Mouse (Mus musculus): Measurements from ENCODE around the gene Amph. TPM values are rescaled to one million over a fixed set of nuclear protein-coding genes. Genes with fewer than 3 reads are reported as not detected.
A peak's percentile ranks its signal among the peaks of the same experiment; 100 is the strongest.
"Not testable (repeated sequence)": the region's sequence is repeated elsewhere in the genome, so short reads cannot be mapped to it uniquely, and the experiment has no call there.

Amph gene
- total RNA-seq, 2 experiments from 2014 or later: 246 to 247 TPM

GRCm38 (mm10) chr13:19021529-19021928, 73.5 kb downstream of the Amph start:
- intact Hi-C loops (cut with DNase I): no loop called here
- DNase-seq (ENCODE audit: extremely low spot score in 1 of 2, low spot score in 2 of 2): no peak

- no peak for DNase-seq (ENCODE audit: extremely low spot score in 1 of 2, low spot score in 2 of 2)
- intact Hi-C loops (cut with DNase I): no loop called here
Measured at GRCm38 (mm10) chr13:19022310-19022709, 74.3 kb downstream of the Amph start.

GRCm38 (mm10) chr13:19025091-19025688, 77.2 kb downstream of the Amph start:
- no peak for DNase-seq (ENCODE audit: extremely low spot score in 1 of 2, low spot score in 2 of 2)

GRCm38 (mm10) chr13:19025906-19026305, 77.9 kb downstream of the Amph start:
- intact Hi-C loops (cut with DNase I): no loop called here
- no peak for DNase-seq (ENCODE audit: extremely low spot score in 1 of 2, low spot score in 2 of 2)

More at GRCm38 (mm10) chr13:19025091-19025688, 77.2 kb downstream of the Amph start:
- intact Hi-C loops (cut with DNase I): no loop called here

- intact Hi-C loops (cut with DNase I): no loop called here
- DNase-seq (ENCODE audit: extremely low spot score in 1 of 2, low spot score in 2 of 2): no peak
Measured at GRCm38 (mm10) chr13:19026923-19027322, 78.9 kb downstream of the Amph start.

- intact Hi-C loops (cut with DNase I): no loop called here
- peak in 1 of 2 experiments; percentile 25 for DNase-seq (ENCODE audit: extremely low spot score in 1 of 2, low spot score in 2 of 2)
Measured at GRCm38 (mm10) chr13:19027766-19028350, 79.9 kb downstream of the Amph start.

- DNase-seq (ENCODE audit: extremely low spot score in 1 of 2, low spot score in 2 of 2): no peak
- intact Hi-C loops (cut with DNase I): no loop called here
Measured at GRCm38 (mm10) chr13:19031916-19032688, 84.1 kb downstream of the Amph start.

- DNase-seq (ENCODE audit: extremely low spot score in 1 of 2, low spot score in 2 of 2): no peak
- intact Hi-C loops (cut with DNase I): no loop called here
Measured at GRCm38 (mm10) chr13:19052090-19052489, 104.1 kb downstream of the Amph start.

GRCm38 (mm10) chr13:19054504-19054903, 106.5 kb downstream of the Amph start:
- intact Hi-C loops (cut with DNase I): no loop called here
- DNase-seq (ENCODE audit: extremely low spot score in 1 of 2, low spot score in 2 of 2): no peak

GRCm38 (mm10) chr13:19072261-19072660, 124.3 kb downstream of the Amph start:
- no peak for DNase-seq (ENCODE audit: extremely low spot score in 1 of 2, low spot score in 2 of 2)
- intact Hi-C loops (cut with DNase I): no loop called here

- DNase-seq (ENCODE audit: extremely low spot score in 1 of 2, low spot score in 2 of 2): peak in 1 of 2 experiments; percentile 23
- intact Hi-C loops (cut with DNase I): no loop called here
Measured at GRCm38 (mm10) chr13:19077427-19077826, 129.4 kb downstream of the Amph start.

- DNase-seq (ENCODE audit: extremely low spot score in 1 of 2, low spot score in 2 of 2): no peak
- intact Hi-C loops (cut with DNase I): no loop called here
Measured at GRCm38 (mm10) chr13:19081932-19082331, 133.9 kb downstream of the Amph start.

- intact Hi-C loops (cut with DNase I): no loop called here
- DNase-seq (ENCODE audit: extremely low spot score in 1 of 2, low spot score in 2 of 2): no peak
Measured at GRCm38 (mm10) chr13:19094571-19094970, 146.6 kb downstream of the Amph start.

GRCm38 (mm10) chr13:19097117-19097516, 149.1 kb downstream of the Amph start:
- intact Hi-C loops (cut with DNase I): no loop called here
- no peak for DNase-seq (ENCODE audit: extremely low spot score in 1 of 2, low spot score in 2 of 2)

- peak; percentile 58 to 81 for DNase-seq (ENCODE audit: extremely low spot score in 1 of 2, low spot score in 2 of 2)
- intact Hi-C loops (cut with DNase I): no loop called here
Measured at GRCm38 (mm10) chr13:19101889-19102402, 153.9 kb downstream of the Amph start.

GRCm38 (mm10) chr13:19106418-19106817, 158.4 kb downstream of the Amph start:
- no peak for DNase-seq (ENCODE audit: extremely low spot score in 1 of 2, low spot score in 2 of 2)
- intact Hi-C loops (cut with DNase I): loop anchor here (5.0 kb wide), 2 partner anchors 159 to 239 kb away; partner anchors contain the start of gene Amph

GRCm38 (mm10) chr13:19109331-19109730, 161.3 kb downstream of the Amph start:
- no peak for DNase-seq (ENCODE audit: extremely low spot score in 1 of 2, low spot score in 2 of 2)
- intact Hi-C loops (cut with DNase I): loop anchor here (5.0 kb wide), 2 partner anchors 162 to 242 kb away; partner anchors contain the start of gene Amph

- intact Hi-C loops (cut with DNase I): no loop called here
- no peak for DNase-seq (ENCODE audit: extremely low spot score in 1 of 2, low spot score in 2 of 2)
Measured at GRCm38 (mm10) chr13:19113034-19113922, 165.3 kb downstream of the Amph start.

- DNase-seq (ENCODE audit: extremely low spot score in 1 of 2, low spot score in 2 of 2); intact Hi-C loops (cut with DNase I): not testable (repeated sequence)
Measured at GRCm38 (mm10) chr13:19114761-19115160, 166.8 kb downstream of the Amph start.
